Mouse (Mus musculus): ENCODE results near the gene Tff1. TPM values are rescaled to one million over a fixed set of nuclear protein-coding genes. Genes with fewer than 3 reads are reported as not detected.

Gene Tff1
- not detected in 2 replicates for polyA plus RNA-seq (2012; ENCODE audit: insufficient read depth, low replicate concordance)

GRCm38 (mm10) chr17:31165127-31165526, at the start of gene Tff1:
TSS of gene Tff1 (minus strand) at chr17:31165277.
- Histone ChIP-seq H3K4me3 (replicated peaks) (no peak within 1 kb of the TSS), H3K36me3 (replicated peaks; ENCODE audit: low read length) (no peaks in the 10 kb centered on the region), H3K4me1 (peaks cover 9% of the 10 kb centered on the region), H3K9me3 (peaks cover 8% of the 10 kb centered on the region), H3K27me3 (replicated peaks) (peaks cover 62% of the 10 kb centered on the region)
- TF ChIP-seq GATA1 (IDR thresholded peaks at IDR 0.05; ENCODE audit: borderline replicate concordance, low read length): no peak
- TF ChIP-seq FLI1 (IDR thresholded peaks at IDR 0.05; ENCODE audit: low read length): no peak

DNA sequence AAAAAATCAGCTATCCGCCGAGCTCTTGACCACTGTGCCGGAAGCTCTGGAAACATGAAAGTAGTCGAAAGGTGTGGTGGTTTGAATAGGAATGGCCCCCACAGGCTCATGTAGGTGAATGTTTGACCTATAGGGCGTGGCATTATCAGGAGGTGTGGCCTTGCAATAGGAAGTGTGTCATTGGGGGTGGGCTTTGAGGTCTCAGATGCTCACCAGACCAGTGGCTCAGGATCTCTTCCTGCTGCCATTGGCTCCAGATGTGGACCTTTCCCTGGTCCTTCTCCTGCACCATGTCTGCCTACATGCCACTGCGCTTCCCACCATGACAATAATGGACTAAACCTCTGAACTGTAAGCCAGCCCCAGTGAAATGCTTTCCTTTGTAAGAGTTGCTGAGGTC, 46.8 kb upstream of the Tff1 start:
- peaks cover 89% of the 10 kb centered on the region for H3K4me1 ChIP-seq
- H3K4me3 ChIP-seq (replicated peaks): peak overlapping the region; percentile 20
- TF ChIP-seq FLI1 (IDR thresholded peaks at IDR 0.05; ENCODE audit: low read length): no peak
- TF ChIP-seq GATA1 (IDR thresholded peaks at IDR 0.05; ENCODE audit: borderline replicate concordance, low read length): no peak
- H3K9me3 ChIP-seq: no peaks in the 10 kb centered on the region
- no peaks in the 10 kb centered on the region for H3K27me3 ChIP-seq (replicated peaks)
- peaks cover 71% of the 10 kb centered on the region for H3K36me3 ChIP-seq (replicated peaks; ENCODE audit: low read length)

GRCm38 (mm10) chr17:31210299-31210698, 45.2 kb upstream of the Tff1 start:
- Histone ChIP-seq H3K4me1 (peaks cover 89% of the 10 kb centered on the region), H3K27me3 (replicated peaks) (no peaks in the 10 kb centered on the region)

GRCm38 (mm10) chr17:31209376-31209930, 44.4 kb upstream of the Tff1 start:
- H3K36me3 ChIP-seq (replicated peaks; ENCODE audit: low read length): peaks cover 47% of the 10 kb centered on the region
- H3K27me3 ChIP-seq (replicated peaks): no peaks in the 10 kb centered on the region
- H3K4me1 ChIP-seq: peaks cover 84% of the 10 kb centered on the region
- no peak for TF ChIP-seq FLI1 (IDR thresholded peaks at IDR 0.05; ENCODE audit: low read length)
- TF ChIP-seq GATA1 (IDR thresholded peaks at IDR 0.05; ENCODE audit: borderline replicate concordance, low read length): no peak
- no peaks in the 10 kb centered on the region for H3K9me3 ChIP-seq
- peak overlapping the region; percentile 92 for H3K4me3 ChIP-seq (replicated peaks)

More at GRCm38 (mm10) chr17:31210299-31210698, 45.2 kb upstream of the Tff1 start:
- TF ChIP-seq FLI1 (IDR thresholded peaks at IDR 0.05; ENCODE audit: low read length) (no peak), GATA1 (IDR thresholded peaks at IDR 0.05; ENCODE audit: borderline replicate concordance, low read length) (no peak)
- Histone ChIP-seq H3K9me3 (no peaks in the 10 kb centered on the region), H3K36me3 (replicated peaks; ENCODE audit: low read length) (peaks cover 56% of the 10 kb centered on the region), H3K4me3 (replicated peaks) (peak overlapping the region; percentile 89)

DNA sequence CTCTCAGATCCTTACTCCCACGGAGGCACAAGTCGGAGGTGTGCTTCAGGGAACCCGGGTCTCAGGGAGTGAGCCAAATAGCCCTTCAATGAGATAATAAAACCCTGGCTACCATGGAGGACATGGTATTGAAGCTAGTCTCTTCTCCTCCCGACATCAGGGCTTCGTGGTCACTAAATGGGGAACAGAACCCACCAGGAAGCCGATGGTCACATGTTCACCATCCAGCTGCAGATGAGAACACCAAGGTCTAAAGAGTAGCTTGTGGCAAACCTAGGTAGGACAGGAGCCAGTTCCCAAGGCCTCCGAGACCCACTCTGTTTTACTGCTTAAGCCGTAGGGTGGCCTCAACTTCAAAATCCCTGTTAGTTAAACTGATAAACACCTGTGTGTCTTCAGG, 43.6 kb upstream of the Tff1 start:
- Histone ChIP-seq H3K27me3 (replicated peaks) (no peaks in the 10 kb centered on the region), H3K9me3 (no peaks in the 10 kb centered on the region), H3K36me3 (replicated peaks; ENCODE audit: low read length) (peaks cover 39% of the 10 kb centered on the region), H3K4me3 (replicated peaks) (peak overlapping the region; percentile 92), H3K4me1 (peaks cover 79% of the 10 kb centered on the region)
- TF ChIP-seq GATA1 (IDR thresholded peaks at IDR 0.05; ENCODE audit: borderline replicate concordance, low read length) (no peak), FLI1 (IDR thresholded peaks at IDR 0.05; ENCODE audit: low read length) (no peak)

- peaks cover 75% of the 10 kb centered on the region for H3K4me1 ChIP-seq
- H3K9me3 ChIP-seq: no peaks in the 10 kb centered on the region
- peak within 1 kb of the TSS; percentile 92 for H3K4me3 ChIP-seq (replicated peaks)
- no peaks in the 10 kb centered on the region for H3K27me3 ChIP-seq (replicated peaks)
- H3K36me3 ChIP-seq (replicated peaks; ENCODE audit: low read length): peaks cover 33% of the 10 kb centered on the region
- no peak for TF ChIP-seq FLI1 (IDR thresholded peaks at IDR 0.05; ENCODE audit: low read length)
- no peak for TF ChIP-seq GATA1 (IDR thresholded peaks at IDR 0.05; ENCODE audit: borderline replicate concordance, low read length)
Observed at GRCm38 (mm10) chr17:31207771-31208334, 42.8 kb upstream of the Tff1 start, which contains the start of gene Ubash3a. TSS of gene Ubash3a (plus strand) at chr17:31207873.

DNA sequence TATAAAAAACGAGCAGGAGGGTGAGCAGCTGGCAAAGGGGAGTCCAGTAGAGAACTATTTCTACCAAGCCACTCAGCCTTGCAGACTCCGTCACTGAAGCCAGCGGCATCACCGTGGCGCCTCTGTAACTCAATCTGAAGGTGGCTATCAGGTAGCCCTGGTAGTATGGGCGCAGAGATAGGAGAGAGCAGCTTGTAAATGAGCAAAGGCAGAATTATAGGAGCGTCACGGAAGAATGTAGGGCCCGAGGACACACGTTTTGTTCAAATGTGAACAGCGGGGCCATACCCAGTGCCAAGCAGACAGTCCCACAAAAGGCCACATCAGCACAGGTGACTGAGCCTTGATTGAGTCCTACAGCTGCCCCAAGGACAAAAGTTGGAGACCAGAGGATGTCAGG, 33.8 kb upstream of the Tff1 start, which contains the start of gene Tmprss3:
TSS of gene Tmprss3 (minus strand) at position 101 of the 400 bp plus-strand sequence.
- Histone ChIP-seq H3K4me3 (replicated peaks) (peak within 1 kb of the TSS; percentile 26), H3K36me3 (replicated peaks; ENCODE audit: low read length) (no peaks in the 10 kb centered on the region), H3K27me3 (replicated peaks) (peaks cover 2% of the 10 kb centered on the region), H3K4me1 (peaks cover 37% of the 10 kb centered on the region), H3K9me3 (no peaks in the 10 kb centered on the region)
- TF ChIP-seq FLI1 (IDR thresholded peaks at IDR 0.05; ENCODE audit: low read length) (no peak), GATA1 (IDR thresholded peaks at IDR 0.05; ENCODE audit: borderline replicate concordance, low read length) (no peak)

GRCm38 (mm10) chr17:31196283-31196682, 31.2 kb upstream of the Tff1 start:
- Histone ChIP-seq H3K9me3 (no peaks in the 10 kb centered on the region), H3K36me3 (replicated peaks; ENCODE audit: low read length) (no peaks in the 10 kb centered on the region), H3K27me3 (replicated peaks) (peaks cover 3% of the 10 kb centered on the region), H3K4me3 (replicated peaks) (no peak overlapping the region), H3K4me1 (peaks cover 53% of the 10 kb centered on the region)
- no peak for TF ChIP-seq GATA1 (IDR thresholded peaks at IDR 0.05; ENCODE audit: borderline replicate concordance, low read length)
- no peak for TF ChIP-seq FLI1 (IDR thresholded peaks at IDR 0.05; ENCODE audit: low read length)

DNA sequence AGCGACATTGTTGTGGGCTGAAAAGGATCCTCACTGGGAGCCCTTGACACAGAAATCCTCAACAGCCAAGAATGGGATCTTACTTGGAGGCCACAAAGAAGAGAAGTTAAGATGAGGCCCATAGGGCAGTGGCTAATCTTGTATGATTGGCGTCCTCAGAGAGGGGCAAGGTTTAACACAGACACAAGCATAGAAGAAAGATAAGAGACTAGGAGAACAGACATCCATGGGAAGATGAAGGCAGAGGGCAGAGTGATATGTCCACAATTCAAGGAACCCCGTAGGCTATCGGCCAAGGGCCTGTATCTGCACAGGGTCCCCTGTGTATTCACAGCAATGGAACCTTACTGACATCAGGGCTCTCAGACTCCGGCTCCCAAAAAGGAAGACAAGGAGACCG, 30.1 kb upstream of the Tff1 start:
- Histone ChIP-seq H3K9me3 (no peaks in the 10 kb centered on the region), H3K4me1 (peaks cover 56% of the 10 kb centered on the region), H3K4me3 (replicated peaks) (no peak overlapping the region), H3K27me3 (replicated peaks) (peaks cover 4% of the 10 kb centered on the region), H3K36me3 (replicated peaks; ENCODE audit: low read length) (no peaks in the 10 kb centered on the region)
- TF ChIP-seq FLI1 (IDR thresholded peaks at IDR 0.05; ENCODE audit: low read length): no peak
- TF ChIP-seq GATA1 (IDR thresholded peaks at IDR 0.05; ENCODE audit: borderline replicate concordance, low read length): no peak

DNA sequence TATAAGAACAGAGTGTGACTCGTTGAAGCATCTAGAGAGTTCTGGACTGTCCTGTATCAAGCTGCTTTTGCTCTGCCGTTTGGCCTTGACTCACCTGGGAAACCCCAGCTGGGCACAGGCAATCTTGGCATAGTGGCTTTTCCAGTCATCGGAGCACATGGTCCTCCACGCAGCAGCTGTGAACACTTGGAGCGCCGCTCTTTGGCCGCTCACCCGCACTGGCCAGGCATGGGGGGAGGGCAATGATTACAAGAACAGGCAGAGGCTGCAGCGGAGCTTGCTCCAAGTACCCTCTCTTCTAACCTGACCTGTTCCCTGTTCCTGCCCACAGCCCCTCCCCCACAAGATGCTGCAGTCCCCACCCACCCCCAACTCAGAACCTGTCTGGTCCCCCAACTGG, 28.3 kb upstream of the Tff1 start:
- peaks cover 50% of the 10 kb centered on the region for H3K4me1 ChIP-seq
- H3K36me3 ChIP-seq (replicated peaks; ENCODE audit: low read length): no peaks in the 10 kb centered on the region
- TF ChIP-seq FLI1 (IDR thresholded peaks at IDR 0.05; ENCODE audit: low read length): no peak
- no peak for TF ChIP-seq GATA1 (IDR thresholded peaks at IDR 0.05; ENCODE audit: borderline replicate concordance, low read length)
- H3K27me3 ChIP-seq (replicated peaks): peaks cover 10% of the 10 kb centered on the region
- no peaks in the 10 kb centered on the region for H3K9me3 ChIP-seq
- no peak overlapping the region for H3K4me3 ChIP-seq (replicated peaks)
